Mouse (Mus musculus) cerebellum, adult 2 months (tissue): ENCODE data around the gene Prokr1. TPM values are rescaled to one million over a fixed set of nuclear protein-coding genes. Genes with fewer than 3 reads are reported as not detected.

ENCODE experiments used
- DNase-seq, 2 experiments: peaks; one replicate each; pipeline ENCODE4 v3.0.0; 2021
- H3K27ac ChIP-seq: fragments of 200-500 bp; 2 replicates; pipeline ENCODE4 v1.5.1; 2012; ENCODE audit warnings: low read length, control low read depth, inconsistent platforms; ENCODE audit not compliant: insufficient read depth
- H3K27me3 ChIP-seq: fragments of 200-500 bp; 2 replicates; pipeline ENCODE4 v1.6.1; 2012; ENCODE audit warnings: inconsistent platforms, mild to moderate bottlenecking, low read length, moderate library complexity; ENCODE audit not compliant: control insufficient read depth, insufficient read depth
- H3K4me1 ChIP-seq: fragments of 200-500 bp; 2 replicates; pipeline ENCODE4 v1.6.1; 2011; ENCODE audit warnings: low read length; ENCODE audit not compliant: control insufficient read depth, insufficient read depth
- H3K4me3 ChIP-seq: fragments of 200-500 bp; replicated peaks from 2 replicates; pipeline ENCODE3; 2011; ENCODE audit warnings: mild to moderate bottlenecking, low read depth, low read length, control low read depth; ENCODE audit not compliant: insufficient read depth
- CTCF ChIP-seq: fragments of 200-500 bp; IDR thresholded peaks from 2 replicates; pipeline ENCODE4 v1.5.1; 2011; ENCODE audit warnings: low read depth, mild to moderate bottlenecking, control low read depth, low read length, moderate library complexity, borderline replicate concordance; ENCODE audit not compliant: insufficient read depth
- POLR2A ChIP-seq: fragments of 200-500 bp; IDR thresholded peaks from 2 replicates; pipeline ENCODE4 v1.6.1; 2011; ENCODE audit warnings: low read length, control low read depth, borderline replicate concordance; ENCODE audit not compliant: insufficient read depth
- WGBS: fragments of 180-500 bp; shearing (Covaris S2); methylation state at CpG from one replicate; pipeline ENCODE4 v1.1.7; 2018; 5-methylcytosine and 5-hydroxymethylcytosine counted together
- polyA plus RNA-seq: library from polyadenylated mRNA; depleted of rRNA; stranded (reverse); fragments of >200 nt; gene quantifications from 2 replicates; pipeline ENCODE4 v1.2.3, GENCODE M21; 2012

Prokr1 gene
- polyA plus RNA-seq, 1 experiment = 0.03 TPM

DNA sequence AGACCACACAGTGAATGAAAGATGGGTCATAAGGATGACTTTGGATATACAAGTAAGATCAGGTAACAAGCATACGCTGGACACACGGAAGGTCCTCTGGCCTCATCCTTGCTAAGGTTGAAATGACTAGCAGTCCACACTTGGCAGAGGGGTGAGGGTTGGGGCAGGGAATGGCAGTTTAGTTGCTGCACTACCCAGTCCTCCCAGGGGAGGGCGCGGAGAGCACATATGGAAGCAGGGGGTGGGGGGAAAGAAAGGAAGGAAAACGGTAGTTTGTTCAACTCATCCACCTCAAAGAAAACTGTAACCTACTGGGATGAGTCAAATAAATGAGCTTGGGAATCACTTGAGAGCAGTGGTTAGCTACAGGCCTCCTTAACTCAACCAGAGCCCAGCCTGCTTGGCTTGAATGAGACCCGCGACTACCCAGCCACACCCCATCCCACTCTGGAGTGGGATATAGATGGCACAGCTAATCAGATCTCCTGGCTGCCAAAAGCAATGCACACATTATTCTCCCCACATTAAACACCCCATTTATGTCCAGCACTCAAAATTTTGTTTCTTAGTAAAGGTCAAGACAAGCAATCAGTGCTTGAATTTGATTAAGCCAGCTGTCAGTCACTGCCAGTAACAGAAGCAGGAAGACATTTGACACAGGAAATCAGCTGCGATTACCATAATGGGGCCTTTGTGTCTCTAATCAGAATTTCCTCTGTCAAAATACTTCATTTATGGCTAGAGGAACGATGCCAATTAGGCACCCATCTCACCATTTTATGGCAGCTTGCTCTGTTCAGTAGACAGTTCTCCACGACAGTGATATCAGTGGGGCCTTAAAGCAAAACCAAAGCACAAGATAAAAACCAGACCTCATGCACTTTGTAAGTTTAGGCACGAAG is 24.5 kb upstream of the Prokr1 start:
- TF ChIP-seq CTCF (peak; percentile 10; the same call in 1 of the 2 replicates), POLR2A (no peak)
- DNase-seq = peak in 1 of 2 experiments; percentile 18
- no peak overlapping the region for H3K27ac ChIP-seq

GRCm38 (mm10) chr6:87599825-87600224 is 9.3 kb upstream of the Prokr1 start:
- no peak for DNase-seq
- no peak for TF ChIP-seq POLR2A
- no peak for TF ChIP-seq CTCF
- no peaks in the 10 kb centered on the region for H3K27me3 ChIP-seq
- no peak overlapping the region for H3K4me3 ChIP-seq
- H3K27ac ChIP-seq = no peak overlapping the region
- H3K4me1 ChIP-seq = no peaks in the 10 kb centered on the region

More for the DNA sequence above, 24.5 kb upstream of the Prokr1 start:
- Histone ChIP-seq H3K4me1 (no peaks in the 10 kb centered on the region), H3K4me3 (no peak overlapping the region), H3K27me3 (no peaks in the 10 kb centered on the region)
- WGBS = 43% methylated on average over 11 of the region's 11 CpGs

DNA sequence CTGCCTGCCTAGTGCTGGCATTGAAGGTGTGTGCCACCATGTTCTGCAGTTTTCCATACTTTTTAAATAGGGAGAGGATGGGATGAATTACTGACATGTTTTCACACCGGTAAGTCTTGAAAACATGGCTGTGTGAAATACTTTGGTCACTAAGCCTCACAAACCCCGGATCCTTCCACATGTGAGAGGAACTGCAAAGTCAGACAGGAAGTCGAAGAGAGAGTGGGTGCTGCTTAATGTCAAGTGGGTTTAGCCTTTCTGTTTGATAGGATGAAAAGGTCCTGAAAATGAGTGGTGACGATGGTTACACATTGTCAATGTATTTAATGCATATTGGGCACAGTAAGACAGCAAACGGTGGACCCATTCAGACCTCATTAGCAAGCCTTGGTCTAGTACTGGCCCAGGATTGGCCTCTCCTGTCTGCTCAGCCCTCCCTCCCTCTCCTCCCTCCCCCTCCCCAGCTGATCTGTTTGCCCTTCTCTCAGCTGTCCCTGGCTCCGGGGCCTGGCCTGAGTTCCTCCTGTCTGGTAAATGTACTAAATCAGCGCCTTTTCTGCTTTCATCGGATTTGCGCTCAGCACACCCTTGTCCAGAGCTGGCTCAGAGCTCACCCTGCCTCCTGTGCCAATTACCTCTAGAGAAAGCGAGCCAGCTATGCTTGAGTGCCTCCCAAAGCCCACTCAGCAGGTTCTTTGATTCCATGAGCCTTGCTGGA is 6.7 kb upstream of the Prokr1 start:
- TF ChIP-seq POLR2A (no peak), CTCF (no peak)
- peak in 1 of 2 experiments; percentile 17 for DNase-seq
- 28% methylated on average over 10 of the region's 10 CpGs for WGBS
- H3K27ac ChIP-seq = no peak overlapping the region
- no peaks in the 10 kb centered on the region for H3K27me3 ChIP-seq
- H3K4me3 ChIP-seq = no peak overlapping the region
- H3K4me1 ChIP-seq = no peaks in the 10 kb centered on the region

DNA sequence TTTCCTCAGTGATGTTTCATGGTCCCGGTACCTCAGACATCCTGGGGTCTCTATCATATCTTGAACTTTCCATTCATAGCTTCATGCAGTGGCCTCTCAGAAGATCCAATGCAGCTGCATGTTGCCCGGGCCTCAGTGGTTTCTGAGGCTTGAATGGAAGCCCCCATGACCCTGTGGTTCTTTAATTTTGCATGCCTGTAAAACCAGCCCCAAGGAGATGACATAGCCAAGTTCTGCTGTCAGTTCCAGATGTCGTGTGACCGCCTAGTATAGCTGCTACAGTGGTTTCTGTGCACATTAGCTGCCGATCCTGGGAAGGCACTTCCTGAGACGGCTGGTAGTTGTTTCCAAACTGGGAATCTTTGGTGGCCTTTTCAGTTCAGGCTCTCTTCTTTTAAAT is 3.6 kb upstream of the Prokr1 start:
- Histone ChIP-seq H3K4me3 (no peak overlapping the region), H3K27ac (no peak overlapping the region), H3K4me1 (0 out of 2 replicates have a peak, but pooled peaks cover 3% of the 10 kb centered on the region), H3K27me3 (no peaks in the 10 kb centered on the region)
- no peak for DNase-seq
- no peak for TF ChIP-seq POLR2A
- TF ChIP-seq CTCF = no peak
- WGBS = 85% methylated on average over 6 of the region's 6 CpGs

DNA sequence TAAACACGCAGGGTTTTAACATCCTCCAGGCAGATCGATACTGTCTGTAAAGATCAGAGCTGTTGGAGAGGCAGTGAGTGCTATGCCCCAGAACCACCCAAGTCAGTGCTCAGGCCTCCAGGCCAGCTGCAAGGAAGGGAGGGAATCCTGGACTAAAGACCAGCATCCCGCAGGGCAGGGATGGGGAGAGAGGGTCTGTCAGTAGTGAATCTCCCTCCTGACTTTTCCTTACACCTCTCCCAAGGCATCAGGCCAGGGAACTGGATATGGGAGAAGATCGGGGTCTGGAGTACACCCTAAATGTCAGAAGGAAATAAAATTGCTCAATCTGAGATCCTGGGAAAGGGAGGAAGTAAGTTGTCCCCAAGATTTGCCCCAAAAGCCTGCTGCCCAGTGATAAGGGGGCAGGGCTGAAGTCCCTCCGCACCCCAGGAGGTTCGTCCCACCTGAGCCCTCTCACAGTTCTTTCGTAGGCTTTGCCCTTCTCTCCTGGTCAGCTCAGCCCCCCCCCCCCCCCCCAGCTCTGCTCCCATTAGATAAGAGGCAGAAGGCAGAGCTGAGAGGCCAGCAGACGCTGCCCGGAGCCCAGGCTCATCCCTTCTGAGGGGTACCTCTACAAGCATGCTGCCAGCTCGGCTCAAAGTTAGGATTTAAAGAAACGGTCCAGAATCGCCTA is 687 bp downstream of the Prokr1 start:
- no peak overlapping the region for H3K27ac ChIP-seq
- no peaks in the 10 kb centered on the region for H3K27me3 ChIP-seq
- H3K4me1 ChIP-seq = 0 out of 2 replicates have a peak, but pooled peaks cover 3% of the 10 kb centered on the region
- no peak for TF ChIP-seq CTCF
- no peak for TF ChIP-seq POLR2A
- DNase-seq = no peak
- no peak overlapping the region for H3K4me3 ChIP-seq
- WGBS = 15% methylated on average over 12 of the region's 12 CpGs

DNA sequence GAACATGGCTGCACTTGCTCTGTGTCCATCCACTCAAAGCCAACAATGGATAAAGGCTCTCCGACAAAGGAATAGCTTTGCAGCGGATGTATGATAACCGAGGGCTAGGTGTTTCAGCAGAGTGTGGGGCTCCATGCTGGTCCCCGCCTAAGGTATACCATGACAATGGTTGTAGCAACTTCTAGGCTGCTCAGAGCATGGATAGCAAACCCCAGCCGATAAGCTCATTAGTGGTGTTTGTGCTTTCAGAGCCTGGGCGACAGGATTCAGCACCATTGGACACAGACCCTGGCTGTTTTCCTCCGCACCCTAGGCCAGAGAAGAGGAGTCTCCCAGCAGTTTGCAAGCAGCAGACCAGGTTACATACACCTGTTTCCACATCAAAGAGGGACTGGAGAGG is 6.6 kb downstream of the Prokr1 start:
- H3K4me1 ChIP-seq = no peaks in the 10 kb centered on the region
- DNase-seq = no peak
- TF ChIP-seq CTCF = no peak
- no peak for TF ChIP-seq POLR2A
- WGBS = 91% methylated on average over 7 of the region's 7 CpGs
- H3K4me3 ChIP-seq = no peak overlapping the region
- H3K27ac ChIP-seq = no peak overlapping the region
- H3K27me3 ChIP-seq = no peaks in the 10 kb centered on the region

DNA sequence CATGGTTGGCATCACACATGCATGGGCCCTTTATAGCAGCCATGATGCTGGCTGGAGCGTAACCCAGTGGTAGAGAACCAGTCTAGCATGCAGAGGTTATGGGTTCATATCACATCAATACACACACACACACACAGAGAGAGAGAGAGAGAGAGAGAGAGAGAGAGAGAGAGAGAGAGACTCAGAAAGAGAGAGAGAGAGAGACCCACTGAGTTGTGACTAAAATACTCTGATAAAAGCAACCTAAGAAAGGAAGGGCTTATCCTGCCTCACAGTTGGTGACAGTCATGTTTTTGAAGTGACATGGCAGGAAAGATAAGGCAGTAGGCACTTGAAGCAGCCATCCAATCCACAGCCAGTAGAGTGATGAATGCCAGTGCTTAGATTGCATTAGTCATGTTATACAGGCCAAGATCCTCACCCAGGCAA is 7.3 kb downstream of the Prokr1 start:
- no peak for TF ChIP-seq POLR2A
- no peak for TF ChIP-seq CTCF
- Histone ChIP-seq H3K4me3 (no peak overlapping the region), H3K27me3 (no peaks in the 10 kb centered on the region), H3K27ac (no peak overlapping the region), H3K4me1 (no peaks in the 10 kb centered on the region)
- no peak for DNase-seq
- 100% methylated on average over 1 of the region's 1 CpGs for WGBS
